Mouse (Mus musculus) kidney, adult 2 months (tissue): Measurements from ENCODE around the gene Rbmxl1.

Source experiments
- CTCF ChIP-seq: fragments of 200-500 bp; conservative IDR thresholded peaks from 2 replicates; pipeline ENCODE4 v1.5.1; 2011; ENCODE audit warnings: low read depth, mild to moderate bottlenecking, control low read depth, low read length, moderate library complexity, mixed read lengths; ENCODE audit not compliant: insufficient read depth, insufficient read length
- POLR2A ChIP-seq: fragments of 200-500 bp; IDR thresholded peaks from one replicate; pipeline ENCODE4 v1.6.1; 2011; ENCODE audit warnings: low read depth, low read length, control low read depth

- TF ChIP-seq POLR2A (no peak), CTCF (no peak)
Observed at GRCm38 (mm10) chr8:78537795-78538194, 29.1 kb upstream of the Rbmxl1 start.
